Mouse (Mus musculus) intestine, postnatal 0 days (tissue): ENCODE data around the gene Spata4. TPM values are rescaled to one million over a fixed set of nuclear protein-coding genes. Genes with fewer than 3 reads are reported as not detected.

Experiments used
- ATAC-seq: fragments of 200-750 bp; cut with Nextera tagmentation; 2 replicates; pipeline ENCODE4 v1.8.0; 2017; ENCODE audit warnings: mild to moderate bottlenecking, moderate TSS enrichment, moderate library complexity
- H3K27ac ChIP-seq: fragments of 300-500 bp; sonication (generic); 2 replicates; pipeline ENCODE4 v1.5.1; 2014; ENCODE audit warnings: mild to moderate bottlenecking, low read depth, low read length, moderate library complexity
- H3K27me3 ChIP-seq: fragments of 300-500 bp; sonication (generic); replicated peaks from 2 replicates; pipeline ENCODE4 v1.6.1; 2014; ENCODE audit warnings: low read length, mixed read lengths; ENCODE audit not compliant: control insufficient read depth, insufficient read depth
- H3K36me3 ChIP-seq: fragments of 300-500 bp; sonication (generic); 2 replicates; pipeline ENCODE4 v1.6.1; 2014; ENCODE audit warnings: mild to moderate bottlenecking, moderate library complexity; ENCODE audit not compliant: control insufficient read depth, insufficient read depth
- H3K4me1 ChIP-seq: fragments of 300-500 bp; sonication (generic); replicated peaks from 2 replicates; pipeline ENCODE4 v1.6.1; 2014; ENCODE audit warnings: antibody characterized with exemption, low read length, mixed read lengths; ENCODE audit not compliant: control insufficient read depth, insufficient read depth
- H3K4me2 ChIP-seq: fragments of 300-500 bp; sonication (generic); replicated peaks from 2 replicates; pipeline ENCODE4 v1.6.1; 2014; ENCODE audit warnings: low read depth, mild to moderate bottlenecking, moderate library complexity
- H3K4me3 ChIP-seq: fragments of 300-500 bp; sonication (generic); 2 replicates; pipeline ENCODE4 v1.5.1; 2014; ENCODE audit warnings: low read depth, low read length
- H3K9ac ChIP-seq: fragments of 300-500 bp; sonication (generic); 2 replicates; pipeline ENCODE4 v1.6.1; 2014; ENCODE audit warnings: mild to moderate bottlenecking, low read depth, low read length
- H3K9me3 ChIP-seq: fragments of 300-500 bp; sonication (generic); 2 replicates; pipeline ENCODE4 v1.6.1; 2016; ENCODE audit warnings: mixed run types; ENCODE audit not compliant: control insufficient read depth
- CTCF ChIP-seq: sonication (generic); IDR thresholded peaks from 2 replicates; pipeline ENCODE4 v1.5.1; 2016; ENCODE audit warnings: low read depth, mild to moderate bottlenecking, control low read depth, antibody characterized with exemption, moderate library complexity
- WGBS: fragments of 180-500 bp; shearing (Covaris S2); extraction: QIAGEN DNeasy Blood & Tissue Kit; methylation state at CpG from one replicate; pipeline ENCODE4 v1.1.7; 2014; 5-methylcytosine and 5-hydroxymethylcytosine counted together
- polyA plus RNA-seq: library from polyadenylated mRNA; unstranded; fragments of >200 nt; fragmentation: Nextera tagmentation; extraction: Ambion mirVana; gene quantifications from 2 replicates; pipeline ENCODE4 v1.2.1, GENCODE M21; 2015

Spata4 gene
- polyA plus RNA-seq = not detected in 2 replicates

DNA sequence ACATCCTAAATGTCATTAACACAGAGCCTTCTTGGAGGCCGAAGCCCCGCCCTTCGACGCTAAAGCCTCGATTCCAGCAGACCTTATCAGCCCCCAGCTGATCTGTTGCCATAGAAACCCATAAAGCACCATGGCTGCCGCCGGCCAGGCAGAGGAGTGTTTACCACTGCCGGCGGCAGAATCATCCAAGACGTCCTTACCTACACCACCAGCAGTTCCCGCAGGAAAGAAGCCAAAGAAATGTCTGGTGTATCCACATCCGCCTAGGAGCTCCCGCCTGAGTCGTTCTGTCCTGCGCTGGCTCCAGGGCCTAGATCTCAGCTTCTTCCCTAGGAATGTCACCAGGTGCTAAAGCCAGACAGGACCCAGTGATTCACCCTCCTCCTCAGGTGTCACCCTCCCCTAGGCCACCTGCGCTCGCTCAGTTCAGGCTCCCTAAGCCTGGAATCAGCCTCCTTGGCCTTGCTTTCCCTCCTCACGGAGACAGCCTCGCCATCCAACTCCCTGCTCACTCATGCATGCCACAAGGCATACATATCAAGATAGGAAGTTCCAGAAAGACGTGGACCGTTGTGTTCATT is at the start of gene Spata4:
Spata4 (plus strand) TSS at position 111 of the 581 bp plus-strand sequence.
- H3K27ac ChIP-seq = no peak within 1 kb of the TSS
- H3K4me2 ChIP-seq = peak within 1 kb of the TSS; percentile 59
- no peak for TF ChIP-seq CTCF
- peaks cover 2% of the 10 kb centered on the region; the same call in 1 of the 2 replicates for H3K4me1 ChIP-seq
- no peak within 1 kb of the TSS; the same call in 1 of the 2 replicates for H3K4me3 ChIP-seq
- no peaks in the 10 kb centered on the region for H3K36me3 ChIP-seq
- H3K9ac ChIP-seq = no peak within 1 kb of the TSS
- no peaks in the 10 kb centered on the region for H3K27me3 ChIP-seq
- ATAC-seq = no peak
- no peaks in the 10 kb centered on the region for H3K9me3 ChIP-seq
- WGBS = 9% methylated on average over 21 of the region's 21 CpGs

GRCm38 (mm10) chr8:54554921-54555320 is 45.7 kb upstream of the Spata4 start:
- H3K27me3 ChIP-seq = no peaks in the 10 kb centered on the region
- no peak overlapping the region for H3K4me3 ChIP-seq
- TF ChIP-seq CTCF = no peak
- no peak overlapping the region for H3K27ac ChIP-seq
- no peak for ATAC-seq
- no peak overlapping the region for H3K9ac ChIP-seq
- 73% methylated on average over 2 of the region's 2 CpGs for WGBS
- H3K9me3 ChIP-seq = no peaks in the 10 kb centered on the region
- H3K36me3 ChIP-seq = no peaks in the 10 kb centered on the region
- H3K4me2 ChIP-seq = no peak overlapping the region
- H3K4me1 ChIP-seq = no peaks in the 10 kb centered on the region

- no peaks in the 10 kb centered on the region for H3K27me3 ChIP-seq
- WGBS = 64% methylated on average over 4 of the region's 4 CpGs
- TF ChIP-seq CTCF = no peak
- H3K4me2 ChIP-seq = no peak overlapping the region
- no peak overlapping the region for H3K27ac ChIP-seq
- no peaks in the 10 kb centered on the region for H3K4me1 ChIP-seq
- H3K36me3 ChIP-seq = no peaks in the 10 kb centered on the region
- no peak overlapping the region for H3K4me3 ChIP-seq
- H3K9me3 ChIP-seq = no peaks in the 10 kb centered on the region
- H3K9ac ChIP-seq = no peak overlapping the region
- no peak for ATAC-seq
Measured at GRCm38 (mm10) chr8:54562137-54562536, 38.4 kb upstream of the Spata4 start.

DNA sequence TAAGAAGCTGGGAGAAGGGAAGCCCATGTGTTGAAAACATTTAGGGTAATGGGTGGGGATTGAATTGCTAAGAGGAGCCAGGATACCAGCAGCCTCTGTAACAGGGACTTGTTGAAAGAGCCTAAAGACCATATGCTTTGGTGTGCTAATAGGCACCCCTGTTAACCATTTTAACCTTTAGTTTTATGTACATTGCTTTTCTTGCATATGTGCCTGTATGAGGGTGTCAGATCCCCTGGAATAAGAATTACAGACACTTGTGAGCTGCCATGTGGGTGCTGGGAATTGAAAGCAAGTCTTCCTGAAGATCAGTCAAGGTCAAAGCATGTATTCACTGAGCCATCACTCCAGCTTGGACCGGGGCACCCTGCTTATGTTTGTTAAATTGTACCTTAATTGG is 35.4 kb upstream of the Spata4 start:
- Histone ChIP-seq H3K9ac (no peak overlapping the region), H3K9me3 (no peaks in the 10 kb centered on the region), H3K27me3 (no peaks in the 10 kb centered on the region), H3K4me3 (no peak overlapping the region), H3K27ac (no peak overlapping the region), H3K4me1 (no peaks in the 10 kb centered on the region), H3K4me2 (no peak overlapping the region), H3K36me3 (no peaks in the 10 kb centered on the region)
- no peak for ATAC-seq
- TF ChIP-seq CTCF = no peak
- 93% methylated on average over 1 of the region's 1 CpGs for WGBS

GRCm38 (mm10) chr8:54565603-54566260 is 34.8 kb upstream of the Spata4 start:
- no peaks in the 10 kb centered on the region for H3K27me3 ChIP-seq
- no peak overlapping the region for H3K9ac ChIP-seq
- no peak for ATAC-seq
- no peaks in the 10 kb centered on the region for H3K4me1 ChIP-seq
- H3K4me2 ChIP-seq = no peak overlapping the region
- no peak overlapping the region for H3K27ac ChIP-seq
- H3K4me3 ChIP-seq = no peak overlapping the region
- no peaks in the 10 kb centered on the region for H3K9me3 ChIP-seq
- H3K36me3 ChIP-seq = no peaks in the 10 kb centered on the region
- no peak for TF ChIP-seq CTCF
- 84% methylated on average over 7 of the region's 7 CpGs for WGBS

GRCm38 (mm10) chr8:54567168-54567567 is 33.4 kb upstream of the Spata4 start:
- no peak for ATAC-seq
- Histone ChIP-seq H3K4me3 (no peak overlapping the region), H3K36me3 (no peaks in the 10 kb centered on the region), H3K4me1 (no peaks in the 10 kb centered on the region), H3K27ac (no peak overlapping the region), H3K9me3 (no peaks in the 10 kb centered on the region), H3K27me3 (no peaks in the 10 kb centered on the region), H3K9ac (no peak overlapping the region), H3K4me2 (no peak overlapping the region)
- no peak for TF ChIP-seq CTCF
- whole genome bisulfite sequencing = 51% methylated on average over 2 of the region's 2 CpGs
